Mouse (Mus musculus): ENCODE results near the gene Dennd6a. TPM values are rescaled to one million over a fixed set of nuclear protein-coding genes. Genes with fewer than 3 reads are reported as not detected.

The Dennd6a gene
- polyA plus RNA-seq, 1 experiment: 0.22 TPM

DNA sequence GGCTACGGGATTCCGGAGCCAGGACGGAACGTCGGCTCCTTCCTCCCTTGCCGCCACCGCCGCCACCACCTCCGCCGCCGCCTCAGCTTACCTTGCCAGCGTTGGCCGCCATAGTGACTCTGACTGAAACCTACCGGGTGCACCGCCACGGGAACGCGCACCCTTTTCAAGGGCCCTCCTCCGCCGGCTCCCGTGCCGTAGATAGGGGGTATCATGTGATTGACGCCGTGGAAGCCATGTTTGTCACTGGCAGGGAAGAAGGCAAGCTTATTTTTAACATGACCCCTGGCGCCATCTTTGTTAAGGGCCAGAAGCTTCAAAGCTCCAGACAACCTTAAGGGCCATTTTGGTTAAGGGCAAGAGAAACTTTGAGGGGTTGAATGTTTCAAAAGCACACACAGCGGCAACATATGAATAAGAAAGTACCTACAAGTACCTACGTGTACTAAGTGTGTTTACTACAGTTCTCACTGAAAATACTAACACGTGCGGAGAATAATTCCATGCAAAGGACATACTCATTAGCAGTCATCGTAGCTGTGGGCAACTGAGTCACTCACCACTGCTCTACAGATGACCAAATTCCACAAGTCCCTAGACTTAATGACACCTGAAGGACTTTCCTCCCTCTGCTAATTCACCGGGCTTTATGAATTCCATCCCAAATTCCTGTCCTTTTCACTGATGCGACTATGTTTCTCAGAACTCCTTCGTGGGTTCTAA, 38.7 kb upstream of the Dennd6a start, which contains the start of gene Slmap:
Gene Slmap, minus strand, starts transcription at position 175 of the 723 bp plus-strand sequence.
- Histone ChIP-seq H3K4me1 (ENCODE audit: control insufficient read depth) (peaks cover 38% of the 10 kb centered on the region), H3K4me3 (replicated peaks) (peak within 1 kb of the TSS; percentile 83), H3K27me3 (ENCODE audit: control insufficient read depth) (peaks cover 6% of the 10 kb centered on the region; the same call in 1 of the 2 replicates), H3K36me3 (ENCODE audit: control insufficient read depth) (peaks cover 21% of the 10 kb centered on the region), H3K9me3 (ENCODE audit: control insufficient read depth, low read length) (no peaks in the 10 kb centered on the region)
- TF ChIP-seq GATA1 (IDR thresholded peaks at IDR 0.05; ENCODE audit: low read length) (no peak), TAL1 (IDR thresholded peaks at IDR 0.05; ENCODE audit: low read length) (no peak)

DNA sequence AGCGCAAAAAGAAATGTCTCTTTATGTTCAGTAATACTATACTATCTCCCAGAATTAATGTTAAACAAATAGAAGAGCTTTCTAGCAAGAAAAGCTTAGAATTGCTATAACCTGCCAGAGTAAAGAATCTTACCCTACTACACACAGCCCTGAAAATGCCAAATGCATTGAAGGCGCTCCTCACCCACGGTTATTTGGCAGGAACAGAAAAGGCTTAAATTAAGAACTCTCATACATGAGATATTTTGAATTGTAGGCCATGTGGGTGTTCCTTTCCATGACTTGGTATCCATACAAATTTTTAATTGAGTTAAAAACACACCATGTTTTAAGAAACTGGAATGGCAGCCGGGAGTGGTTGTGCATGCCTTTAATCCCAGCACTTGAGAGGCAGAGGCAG, 34.4 kb upstream of the Dennd6a start:
- TF ChIP-seq GATA1 (IDR thresholded peaks at IDR 0.05; ENCODE audit: low read length) (no peak), TAL1 (IDR thresholded peaks at IDR 0.05; ENCODE audit: low read length) (no peak)
- Histone ChIP-seq H3K4me1 (ENCODE audit: control insufficient read depth) (peaks cover 6% of the 10 kb centered on the region), H3K4me3 (replicated peaks) (no peak overlapping the region), H3K36me3 (ENCODE audit: control insufficient read depth) (no peaks in the 10 kb centered on the region), H3K27me3 (ENCODE audit: control insufficient read depth) (peaks cover 6% of the 10 kb centered on the region; the same call in 1 of the 2 replicates), H3K9me3 (ENCODE audit: control insufficient read depth, low read length) (no peaks in the 10 kb centered on the region)

GRCm38 (mm10) chr14:26540577-26540976, 33.1 kb upstream of the Dennd6a start:
- Histone ChIP-seq H3K4me1 (ENCODE audit: control insufficient read depth) (no peaks in the 10 kb centered on the region), H3K27me3 (ENCODE audit: control insufficient read depth) (peaks cover 6% of the 10 kb centered on the region; the same call in 1 of the 2 replicates), H3K9me3 (ENCODE audit: control insufficient read depth, low read length) (no peaks in the 10 kb centered on the region), H3K36me3 (ENCODE audit: control insufficient read depth) (no peaks in the 10 kb centered on the region), H3K4me3 (replicated peaks) (no peak overlapping the region)
- TF ChIP-seq TAL1 (IDR thresholded peaks at IDR 0.05; ENCODE audit: low read length): no peak
- TF ChIP-seq GATA1 (IDR thresholded peaks at IDR 0.05; ENCODE audit: low read length): no peak

GRCm38 (mm10) chr14:26542136-26542535, 31.5 kb upstream of the Dennd6a start:
- no peaks in the 10 kb centered on the region for H3K36me3 ChIP-seq (ENCODE audit: control insufficient read depth)
- H3K4me1 ChIP-seq (ENCODE audit: control insufficient read depth): no peaks in the 10 kb centered on the region
- no peak overlapping the region for H3K4me3 ChIP-seq (replicated peaks)
- TF ChIP-seq GATA1 (IDR thresholded peaks at IDR 0.05; ENCODE audit: low read length) (no peak), TAL1 (IDR thresholded peaks at IDR 0.05; ENCODE audit: low read length) (no peak)
- no peaks in the 10 kb centered on the region for H3K9me3 ChIP-seq (ENCODE audit: control insufficient read depth, low read length)
- H3K27me3 ChIP-seq (ENCODE audit: control insufficient read depth): peaks cover 9% of the 10 kb centered on the region; the same call in 1 of the 2 replicates

DNA sequence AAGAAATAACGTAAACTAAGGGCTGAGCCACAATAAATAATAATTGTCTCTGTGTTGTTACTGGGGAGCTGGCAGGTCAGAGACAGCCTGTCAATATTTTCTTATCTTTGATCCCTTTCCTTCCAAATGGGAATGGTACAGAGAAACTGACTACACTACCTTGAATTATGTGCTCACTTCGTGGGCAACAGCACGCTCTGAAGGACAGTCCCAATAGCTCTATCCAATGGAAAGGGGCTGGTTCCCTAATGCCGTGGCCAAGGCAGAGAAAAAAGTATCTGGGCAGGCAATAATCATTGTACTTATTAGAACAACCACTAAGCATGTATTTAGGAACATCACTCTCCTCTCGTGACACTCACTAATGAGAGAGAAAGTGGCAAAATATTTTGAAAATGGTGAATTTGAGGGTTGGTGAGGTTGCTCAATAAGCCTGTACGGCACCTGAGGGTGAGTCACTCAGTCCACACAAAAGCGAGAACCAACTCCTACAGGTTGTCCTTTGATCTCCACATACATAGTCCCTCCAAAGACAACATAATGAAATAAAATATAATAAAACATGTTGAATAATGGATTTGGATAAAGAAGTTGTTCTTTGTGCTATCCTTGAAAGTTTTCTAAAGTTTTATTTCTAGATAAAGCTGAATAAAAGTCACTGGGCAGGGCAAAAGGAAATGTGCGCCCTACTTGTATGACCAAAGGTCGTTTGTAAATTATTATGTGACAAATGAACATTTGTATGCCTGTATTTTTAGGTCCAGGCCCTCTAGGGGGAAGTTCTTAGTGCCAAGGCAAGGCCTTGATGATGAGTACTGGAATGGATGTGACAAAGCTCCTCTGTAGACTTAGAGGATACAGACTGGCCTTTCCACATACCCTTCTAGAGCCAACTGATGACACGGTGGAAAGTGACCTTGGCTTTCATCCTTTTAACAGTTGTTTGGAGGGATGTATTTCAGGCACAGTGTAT, 25.9 kb upstream of the Dennd6a start:
- H3K9me3 ChIP-seq (ENCODE audit: control insufficient read depth, low read length): no peaks in the 10 kb centered on the region
- no peaks in the 10 kb centered on the region for H3K4me1 ChIP-seq (ENCODE audit: control insufficient read depth)
- no peaks in the 10 kb centered on the region for H3K36me3 ChIP-seq (ENCODE audit: control insufficient read depth)
- H3K27me3 ChIP-seq (ENCODE audit: control insufficient read depth): peaks cover 3% of the 10 kb centered on the region; the same call in 1 of the 2 replicates
- H3K4me3 ChIP-seq (replicated peaks): no peak overlapping the region
- no peak for TF ChIP-seq TAL1 (IDR thresholded peaks at IDR 0.05; ENCODE audit: low read length)
- TF ChIP-seq GATA1 (IDR thresholded peaks at IDR 0.05; ENCODE audit: low read length): no peak

DNA sequence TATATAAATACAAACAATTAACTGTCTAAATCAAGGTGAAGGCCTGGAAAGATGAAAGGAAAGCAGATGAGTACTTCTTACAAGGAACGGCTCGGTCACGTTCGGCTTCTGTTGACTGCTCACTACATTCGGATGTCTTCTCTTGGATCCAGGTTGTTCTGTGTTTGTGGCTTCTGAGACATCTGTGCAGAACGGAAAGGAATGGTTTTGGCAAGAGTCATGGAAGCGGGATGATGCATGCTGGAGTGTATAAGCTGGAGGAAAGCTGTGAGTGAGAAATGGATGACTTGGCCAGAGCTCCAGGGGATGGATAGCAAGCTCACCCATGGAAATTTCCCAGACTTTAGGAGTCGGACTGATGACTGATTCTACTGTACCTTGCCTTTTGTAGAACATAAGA, 22.9 kb upstream of the Dennd6a start:
- TF ChIP-seq GATA1 (IDR thresholded peaks at IDR 0.05; ENCODE audit: low read length) (no peak), TAL1 (IDR thresholded peaks at IDR 0.05; ENCODE audit: low read length) (no peak)
- Histone ChIP-seq H3K27me3 (ENCODE audit: control insufficient read depth) (peaks cover 3% of the 10 kb centered on the region; the same call in 1 of the 2 replicates), H3K36me3 (ENCODE audit: control insufficient read depth) (no peaks in the 10 kb centered on the region), H3K9me3 (ENCODE audit: control insufficient read depth, low read length) (no peaks in the 10 kb centered on the region), H3K4me3 (replicated peaks) (no peak overlapping the region), H3K4me1 (ENCODE audit: control insufficient read depth) (peaks cover 3% of the 10 kb centered on the region)

DNA sequence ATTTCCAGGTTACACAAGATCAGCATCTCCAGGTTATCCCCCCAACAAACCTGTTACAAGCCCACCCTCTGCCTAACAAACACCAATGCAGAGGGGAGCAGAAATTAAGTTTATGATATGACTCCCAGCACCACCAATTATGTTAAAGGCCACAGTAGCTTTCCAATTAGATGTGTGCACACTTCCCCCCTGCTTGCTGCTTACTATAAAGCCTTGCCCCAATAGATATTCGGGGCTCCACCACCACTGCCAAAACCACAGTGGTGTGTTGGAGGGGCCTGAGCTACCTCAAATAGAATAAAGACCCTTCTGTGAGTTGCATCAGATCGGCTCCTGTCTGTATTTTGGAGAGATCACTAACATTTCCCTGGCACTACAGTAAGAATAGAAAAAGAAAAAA, 21.2 kb upstream of the Dennd6a start:
- Histone ChIP-seq H3K36me3 (ENCODE audit: control insufficient read depth) (no peaks in the 10 kb centered on the region), H3K4me1 (ENCODE audit: control insufficient read depth) (peaks cover 3% of the 10 kb centered on the region), H3K4me3 (replicated peaks) (no peak overlapping the region), H3K9me3 (ENCODE audit: control insufficient read depth, low read length) (no peaks in the 10 kb centered on the region), H3K27me3 (ENCODE audit: control insufficient read depth) (no peaks in the 10 kb centered on the region)
- TF ChIP-seq GATA1 (IDR thresholded peaks at IDR 0.05; ENCODE audit: low read length) (no peak), TAL1 (IDR thresholded peaks at IDR 0.05; ENCODE audit: low read length) (no peak)

DNA sequence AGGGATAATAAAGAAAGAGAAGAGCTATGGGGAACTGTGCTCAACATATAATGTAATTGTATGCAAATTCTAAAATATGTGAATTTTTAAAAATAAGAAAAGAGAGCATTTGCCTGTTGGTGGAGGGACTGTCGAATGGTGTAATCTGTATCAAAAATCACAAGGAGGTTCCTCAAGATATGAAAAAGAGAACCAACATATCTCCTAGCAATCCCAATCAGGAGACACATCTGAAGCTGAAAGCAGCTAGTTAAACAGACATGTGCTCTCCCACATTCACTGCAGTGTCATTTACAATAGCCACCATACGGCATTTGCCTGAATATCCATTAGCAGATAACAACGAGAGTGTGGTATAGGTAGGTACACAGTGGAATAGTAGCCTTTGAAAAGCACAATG, 20.8 kb upstream of the Dennd6a start:
- Histone ChIP-seq H3K4me3 (replicated peaks) (no peak overlapping the region), H3K27me3 (ENCODE audit: control insufficient read depth) (no peaks in the 10 kb centered on the region)

GRCm38 (mm10) chr14:26557581-26557980, 16.1 kb upstream of the Dennd6a start:
- Histone ChIP-seq H3K36me3 (ENCODE audit: control insufficient read depth) (no peaks in the 10 kb centered on the region), H3K27me3 (ENCODE audit: control insufficient read depth) (no peaks in the 10 kb centered on the region), H3K4me1 (ENCODE audit: control insufficient read depth) (peaks cover 3% of the 10 kb centered on the region), H3K4me3 (replicated peaks) (no peak overlapping the region), H3K9me3 (ENCODE audit: control insufficient read depth, low read length) (peaks cover 5% of the 10 kb centered on the region)
- TF ChIP-seq TAL1 (IDR thresholded peaks at IDR 0.05; ENCODE audit: low read length): no peak
- no peak for TF ChIP-seq GATA1 (IDR thresholded peaks at IDR 0.05; ENCODE audit: low read length)

More for the DNA sequence above, 20.8 kb upstream of the Dennd6a start:
- peaks cover 3% of the 10 kb centered on the region for H3K4me1 ChIP-seq (ENCODE audit: control insufficient read depth)
- H3K9me3 ChIP-seq (ENCODE audit: control insufficient read depth, low read length): no peaks in the 10 kb centered on the region
- TF ChIP-seq GATA1 (IDR thresholded peaks at IDR 0.05; ENCODE audit: low read length) (no peak), TAL1 (IDR thresholded peaks at IDR 0.05; ENCODE audit: low read length) (no peak)
- H3K36me3 ChIP-seq (ENCODE audit: control insufficient read depth): no peaks in the 10 kb centered on the region
